In the genomic region with DNA sequence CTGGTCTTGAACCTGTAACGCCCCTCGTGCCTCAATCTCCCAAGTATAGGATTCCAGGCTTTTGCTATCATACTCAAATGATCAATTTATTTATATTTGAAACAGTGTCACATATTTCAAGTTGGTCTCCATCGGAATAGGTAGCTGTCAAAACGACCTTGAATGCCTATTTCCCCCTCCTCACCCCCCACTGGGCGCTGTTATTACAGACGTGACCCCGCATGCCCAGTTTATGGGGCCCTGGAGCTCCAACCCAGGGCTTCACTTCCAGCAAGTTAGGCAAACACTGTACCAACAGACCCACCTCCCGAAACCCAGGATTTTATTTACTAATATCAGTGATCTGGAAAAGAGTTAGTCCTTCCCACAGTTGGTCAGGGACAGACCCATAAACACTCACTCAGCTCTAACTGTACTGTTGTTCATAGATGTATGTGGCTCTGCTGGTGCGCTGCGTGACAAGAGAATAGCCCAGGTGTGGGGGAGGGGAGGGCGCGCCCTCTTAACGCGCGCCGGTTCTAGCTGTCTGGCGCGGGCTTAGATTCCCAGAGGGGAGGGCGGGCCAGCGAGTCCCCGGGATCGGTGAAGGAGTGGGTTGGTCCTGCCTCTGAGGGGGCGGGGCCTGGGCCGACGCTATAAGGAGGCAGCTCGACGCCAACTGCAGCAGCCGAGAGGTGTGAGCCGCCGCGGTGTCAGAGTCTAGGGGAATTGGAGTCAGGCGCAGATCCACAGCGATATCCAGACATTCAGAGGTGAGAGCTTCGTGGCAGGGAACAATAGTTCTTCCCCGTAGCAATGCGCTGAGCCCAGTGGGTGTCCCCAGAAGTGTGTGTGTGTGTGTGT, we compare ENCODE assay signal across 8 mouse cellular contexts. TPM values are rescaled to one million over a fixed set of nuclear protein-coding genes. Genes with fewer than 3 reads are reported as not detected.
DNase-seq lines count a peak whose midpoint lies in the region; ATAC-seq lines count a peak whose summit lies in the region.

No protein-coding gene starts in this region.

- H3K27me3 ChIP-seq in hindbrain, embryonic 12.5 days: peaks cover 44% of the 10 kb centered on the region

- peak overlapping the region; percentile 74 for H3K4me2 ChIP-seq in hindbrain, embryonic 12.5 days (replicated peaks)

- WGBS in hindbrain, embryonic 12.5 days: 7% methylated on average over 36 of the region's 36 CpGs

- H3K27ac ChIP-seq in hindbrain, embryonic 12.5 days: no peak overlapping the region

- peak overlapping the region; percentile 58 for H3K9ac ChIP-seq in hindbrain, embryonic 12.5 days

- peak overlapping the region; percentile 44 for H3K4me3 ChIP-seq in hindbrain, embryonic 12.5 days

- peak; percentile 97 for DNase-seq in R1 (ENCODE audit: low read depth, low spot score)
- peak; percentile 88 to 92 for DNase-seq in cerebellum, postnatal 10 days
- peak; percentile 77 to 78 for DNase-seq in frontal cortex, postnatal 10 days (ENCODE audit: low spot score in 2 of 2)
- DNase-seq in layer of hippocampus, postnatal 36 days: peak; percentile 65 to 71
- DNase-seq in lung, postnatal 25 days (ENCODE audit: low spot score): peak; percentile 93
- peak; percentile 85 for DNase-seq in retina, embryonic 14.5 days (ENCODE audit: low spot score)
- DNase-seq in thymus, postnatal 4 days: peak; percentile 77

- no peaks in the 10 kb centered on the region for H3K9me3 ChIP-seq in hindbrain, embryonic 12.5 days (replicated peaks)

- H3K4me1 ChIP-seq in hindbrain, embryonic 12.5 days: peaks cover 19% of the 10 kb centered on the region

- ATAC-seq in hindbrain, embryonic 12.5 days (ENCODE audit: low FRiP score): peak; percentile 70

- no peaks in the 10 kb centered on the region for H3K36me3 ChIP-seq in hindbrain, embryonic 12.5 days

RNA-seq across cellular contexts. Expression of a gene that starts 2.6 kb away (rescaled TPM):
- 39.0 and 43.6 TPM in 2 replicates for polyA plus RNA-seq in hindbrain, embryonic 12.5 days (2016; fragmentation: Nextera tagmentation; extraction: Ambion mirVana)
- 10 to 100 TPM; 12.9 to 16.7 TPM for total RNA-seq in layer of hippocampus, postnatal 36 days (2021)

RNA-seq across cellular contexts. Expression of a gene that starts 20.6 kb away (rescaled TPM):
- 0.34 and 1.1 TPM in 2 replicates for polyA plus RNA-seq in hindbrain, embryonic 12.5 days (2016; fragmentation: Nextera tagmentation; extraction: Ambion mirVana)
- not detected for total RNA-seq in layer of hippocampus, postnatal 36 days (2021)
